Mouse (Mus musculus) thymus, adult 18-20 months (tissue): Measurements from ENCODE around the gene Nfkbid.

Experiments
- DNase-seq, 2 experiments: peaks; one replicate each; pipeline ENCODE4 v3.0.0; 2022; ENCODE audit warnings: mixed read lengths in 2 of 2

Nfkbid gene

DNA sequence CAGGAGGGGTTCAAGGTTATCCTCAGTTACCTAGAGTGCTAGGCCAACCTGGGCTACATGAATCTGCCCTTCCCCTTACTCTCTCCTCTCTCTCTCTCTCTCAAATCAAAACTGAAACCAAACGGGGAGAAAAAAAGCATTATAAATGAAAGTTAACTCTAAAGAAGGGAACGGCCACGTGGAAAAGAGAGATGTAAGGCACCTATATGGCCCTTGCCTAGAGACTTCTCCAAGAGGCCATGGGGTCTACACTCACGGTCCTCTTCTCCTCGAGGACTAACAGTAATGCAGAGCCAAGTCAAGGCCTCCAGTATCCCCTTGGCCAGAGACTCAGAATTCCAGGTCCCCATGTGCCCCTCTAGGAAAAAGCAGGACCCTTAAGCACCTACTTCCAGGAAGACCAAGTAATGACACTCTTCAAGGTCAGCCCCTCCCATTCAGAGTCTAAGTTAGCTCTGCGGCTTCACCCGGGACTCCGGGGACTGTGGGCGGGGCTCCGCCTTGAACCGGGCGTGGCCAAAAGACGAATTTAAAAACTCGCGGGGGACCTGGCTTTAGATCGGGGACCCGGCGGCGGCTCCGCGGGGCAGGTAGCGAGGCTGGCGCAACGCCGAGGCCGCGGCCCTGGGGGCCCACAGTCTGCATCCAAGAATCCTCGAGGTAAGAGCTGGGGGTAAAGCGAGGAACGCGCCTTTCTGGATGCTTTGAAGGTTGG is at the start of gene Nfkbid:
TSS of gene Nfkbid (plus strand) at position 558 of the 715 bp plus-strand sequence.
- peak; percentile 82 to 90 for DNase-seq

DNA sequence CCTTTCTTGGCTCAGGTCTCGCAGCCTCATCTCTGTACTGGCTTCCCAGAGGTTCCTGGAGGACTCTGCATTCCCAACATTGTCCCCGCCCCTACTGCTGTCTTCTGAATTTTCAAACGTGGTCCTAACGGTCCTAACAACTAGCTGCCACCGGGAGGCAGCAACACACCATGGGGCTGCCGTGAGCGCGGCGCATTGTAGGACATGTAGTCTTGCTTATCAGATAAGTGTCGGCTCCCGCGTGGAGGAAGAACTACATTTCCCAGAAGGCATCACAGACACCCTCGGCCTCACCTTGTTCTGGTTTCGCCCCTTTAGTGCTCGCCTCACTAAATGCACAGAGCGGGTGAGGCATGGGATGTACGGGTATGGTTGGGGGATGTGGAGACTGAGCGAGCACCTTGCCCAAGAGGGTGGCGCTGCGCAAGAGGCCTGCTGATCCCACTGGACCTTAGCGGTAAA is 48.0 kb upstream of the Nfkbid start:
- peak; percentile 86 to 93 for DNase-seq

GRCm38 (mm10) chr7:30380061-30380460 is 41.5 kb upstream of the Nfkbid start:
- DNase-seq: no peak

DNA sequence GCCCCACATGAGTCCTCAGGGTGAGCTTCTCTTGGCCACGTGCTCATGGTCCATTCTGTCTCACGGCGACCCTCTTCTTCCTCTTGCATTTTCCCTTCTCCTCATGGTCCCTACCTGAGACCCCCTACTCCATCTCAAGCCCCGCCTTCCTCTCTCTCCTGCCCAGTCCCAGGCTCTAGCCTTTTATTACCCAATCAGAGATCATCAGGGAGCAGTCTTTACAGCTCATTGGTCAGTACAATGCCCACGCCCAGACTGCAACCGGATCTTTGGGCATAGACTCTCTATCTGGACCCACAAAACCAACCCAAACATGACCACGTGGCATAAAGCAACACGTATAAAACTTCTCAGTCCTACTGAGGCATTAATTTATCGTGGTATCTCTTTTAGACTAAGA is 37.4 kb upstream of the Nfkbid start:
- DNase-seq: no peak

- DNase-seq: no peak
Observed at GRCm38 (mm10) chr7:30392746-30393520, 28.6 kb upstream of the Nfkbid start.

- DNase-seq: peak; percentile 9 to 18
Observed at GRCm38 (mm10) chr7:30393631-30394030, 27.9 kb upstream of the Nfkbid start.

GRCm38 (mm10) chr7:30394379-30394778 is 27.2 kb upstream of the Nfkbid start:
- DNase-seq: peak; percentile 56 to 80

DNA sequence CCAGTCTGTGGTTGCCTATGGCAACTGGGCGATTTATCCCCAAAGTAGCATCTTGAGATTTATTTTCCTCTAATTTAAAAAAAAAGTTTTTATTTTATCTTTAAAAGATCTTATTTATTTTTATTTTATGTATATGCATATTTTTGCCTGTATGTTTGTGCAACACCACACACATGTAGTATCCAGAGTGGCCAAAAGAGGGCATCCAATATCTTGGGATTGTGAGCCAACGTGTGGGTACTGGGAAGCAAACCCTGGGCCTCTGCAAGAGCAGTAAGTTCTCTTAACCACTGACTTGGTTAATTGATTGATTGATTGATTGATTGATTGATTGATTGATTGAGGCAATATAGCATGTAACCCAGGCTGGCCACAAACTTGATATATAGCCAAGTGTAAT is 26.7 kb upstream of the Nfkbid start:
- no peak for DNase-seq

DNA sequence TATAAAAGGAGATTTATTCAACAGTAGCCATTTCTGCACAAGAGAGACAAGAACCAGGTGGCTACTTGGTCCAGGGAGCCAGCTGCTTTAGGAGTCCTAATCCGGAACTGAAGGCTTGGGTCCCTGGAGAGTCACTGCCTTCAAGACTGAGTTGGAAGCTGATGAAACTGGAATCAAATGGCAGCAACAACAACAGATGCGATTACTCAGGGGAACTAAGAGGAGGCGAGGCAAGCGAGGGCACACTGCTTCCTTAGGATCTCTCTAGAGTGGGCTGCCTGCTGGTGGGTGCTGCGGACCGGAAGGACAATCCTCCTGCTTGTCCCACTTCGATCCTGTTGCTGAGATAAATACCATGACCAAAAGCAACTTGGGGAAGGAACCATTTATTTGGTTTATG is 21.9 kb upstream of the Nfkbid start:
- DNase-seq: no peak

DNA sequence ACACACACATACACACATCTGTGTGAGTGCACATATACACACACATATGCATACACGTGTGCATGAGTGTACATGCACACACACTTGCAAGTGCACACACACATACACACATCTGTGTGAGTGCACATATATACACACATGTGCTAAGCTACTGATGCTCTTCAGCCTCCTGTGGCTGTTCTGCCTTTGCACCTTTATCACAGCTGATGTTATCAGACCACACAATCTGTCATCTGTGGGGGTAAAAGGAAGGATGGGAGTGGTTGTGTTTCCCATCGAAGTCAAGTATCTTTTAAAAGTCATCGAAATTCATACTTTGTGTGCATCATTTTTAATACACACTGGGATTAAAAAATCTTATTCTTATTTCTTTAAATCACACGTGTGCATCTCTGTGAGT is 19.2 kb upstream of the Nfkbid start:
- no peak for DNase-seq

DNA sequence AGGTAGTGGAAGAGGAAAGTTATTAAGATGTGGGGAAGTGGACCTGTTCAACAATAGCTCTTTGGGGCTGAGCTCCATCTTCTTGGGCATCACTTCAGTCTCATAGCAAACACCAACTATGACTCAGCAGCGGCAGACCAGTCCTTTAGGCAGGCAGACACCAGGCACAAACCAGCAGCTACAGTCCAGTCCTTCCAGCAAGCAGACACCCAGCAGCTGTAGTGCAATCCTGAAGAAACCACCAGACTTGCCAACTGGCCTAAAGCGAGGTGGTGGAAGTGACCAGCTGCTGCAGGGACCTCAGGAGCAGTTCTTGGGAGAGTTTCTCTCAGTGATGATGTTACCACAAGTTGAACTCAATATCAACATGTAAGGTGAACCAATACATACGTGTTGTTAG is 12.9 kb upstream of the Nfkbid start:
- DNase-seq: no peak

GRCm38 (mm10) chr7:30409789-30410188 is 11.7 kb upstream of the Nfkbid start:
- no peak for DNase-seq

DNA sequence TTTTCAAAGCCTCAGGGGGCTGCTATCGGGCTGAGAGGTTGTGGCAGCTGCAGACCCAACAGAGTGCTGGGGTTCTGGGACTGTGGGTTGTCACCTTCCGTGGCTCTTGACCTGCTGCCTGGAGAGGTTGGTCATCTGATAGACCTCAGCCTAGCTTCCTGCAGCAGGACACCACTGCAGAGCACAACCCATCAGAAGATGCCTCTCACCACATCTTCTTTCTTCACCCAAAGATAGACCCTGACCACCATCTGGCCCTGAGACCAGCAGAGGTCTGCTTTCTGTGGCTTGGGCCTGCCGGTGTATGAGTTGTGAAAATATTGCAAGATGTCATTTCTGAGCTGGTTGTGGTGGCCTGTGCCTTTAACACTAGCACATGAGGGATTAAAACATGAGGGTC is 10.5 kb upstream of the Nfkbid start:
- no peak for DNase-seq

DNA sequence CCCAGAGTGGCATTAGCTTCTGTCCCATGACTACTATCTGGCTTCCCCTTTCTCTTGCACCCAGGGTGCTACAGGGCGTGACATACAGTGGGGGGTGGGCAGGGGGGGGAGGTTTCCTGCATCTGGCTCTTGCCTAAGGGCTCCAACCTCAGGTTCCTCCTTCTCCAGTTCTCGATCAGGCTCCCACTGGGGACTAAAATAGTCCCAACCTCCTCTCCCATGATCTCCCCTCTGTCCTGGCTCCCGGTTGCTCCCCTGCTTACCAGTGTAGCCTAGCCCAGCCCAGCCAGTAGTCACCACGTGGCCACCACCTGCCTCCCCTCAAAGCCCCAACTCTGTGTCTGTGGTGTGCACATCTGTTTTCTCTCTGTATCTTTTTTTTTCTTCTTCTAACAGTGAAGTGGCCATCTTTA is 8.8 kb upstream of the Nfkbid start:
- DNase-seq: peak in 1 of 2 experiments; percentile 59

- DNase-seq: no peak
Observed at GRCm38 (mm10) chr7:30413596-30413995, 7.9 kb upstream of the Nfkbid start, which contains the start of gene Tyrobp. TSS of gene Tyrobp (plus strand) at chr7:30413760.

GRCm38 (mm10) chr7:30417856-30418255 is 3.7 kb upstream of the Nfkbid start:
- DNase-seq: peak in 1 of 2 experiments; percentile 60

GRCm38 (mm10) chr7:30419561-30420499 is 1.7 kb upstream of the Nfkbid start, which contains the start of gene Hcst:
TSS of gene Hcst (minus strand) at chr7:30419854.
- peak; percentile 47 to 67 for DNase-seq

- DNase-seq: no peak
Observed at GRCm38 (mm10) chr7:30420673-30421072, 859 bp upstream of the Nfkbid start.

- peak; percentile 91 to 94 for DNase-seq
Observed at GRCm38 (mm10) chr7:30421890-30422435, 431 bp downstream of the Nfkbid start.

GRCm38 (mm10) chr7:30422560-30422959 is 1.0 kb downstream of the Nfkbid start:
- DNase-seq: no peak

DNA sequence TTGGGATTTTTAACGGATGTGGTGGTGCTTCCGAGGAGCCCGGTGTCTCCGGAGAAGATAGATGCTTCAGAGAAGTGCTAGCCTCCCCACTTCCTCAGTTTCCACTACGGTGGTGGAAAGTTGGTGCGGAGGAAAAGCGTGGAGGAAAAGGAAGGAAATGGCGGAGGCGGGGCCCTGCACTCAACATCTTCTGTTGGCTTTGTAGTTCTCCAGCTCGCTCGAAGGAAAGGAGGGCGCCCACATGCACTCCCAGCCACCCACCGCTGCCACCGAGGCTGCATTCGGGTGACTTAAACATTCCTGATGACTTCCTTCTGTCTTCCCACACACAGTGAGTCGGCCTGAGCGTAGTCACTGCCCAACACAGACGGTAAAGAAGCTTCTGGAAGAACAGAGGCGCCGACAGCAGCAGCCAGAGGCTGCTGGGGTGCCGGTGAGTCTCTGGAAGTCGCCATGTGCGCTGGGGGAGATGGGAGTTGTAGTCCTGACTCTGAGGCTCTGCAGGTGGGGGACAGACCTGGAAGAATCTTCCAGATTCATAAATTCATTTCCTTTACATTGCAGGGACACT is 1.6 kb downstream of the Nfkbid start:
- peak; percentile 68 to 75 for DNase-seq

DNA sequence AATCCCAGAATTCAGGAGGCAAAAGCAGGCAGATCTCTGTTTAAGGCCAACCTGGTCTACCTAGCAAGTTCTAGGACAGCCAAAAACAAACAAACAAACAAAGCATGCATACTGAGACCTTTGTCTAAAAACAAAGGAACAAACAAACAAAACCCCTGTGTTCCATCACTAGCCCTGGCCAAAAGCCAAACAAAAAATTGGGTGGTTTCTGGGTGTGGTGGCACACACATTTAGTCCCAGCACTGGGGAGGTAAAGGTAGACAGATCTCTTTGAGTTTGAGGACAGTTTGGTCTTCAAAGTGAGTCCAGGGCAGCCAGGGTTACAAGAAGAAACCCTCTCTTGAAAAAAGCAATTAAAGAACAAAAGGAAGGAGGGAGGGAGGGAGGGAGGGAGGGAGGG is 7.8 kb downstream of the Nfkbid start:
- DNase-seq: no peak
